In the genomic region with DNA sequence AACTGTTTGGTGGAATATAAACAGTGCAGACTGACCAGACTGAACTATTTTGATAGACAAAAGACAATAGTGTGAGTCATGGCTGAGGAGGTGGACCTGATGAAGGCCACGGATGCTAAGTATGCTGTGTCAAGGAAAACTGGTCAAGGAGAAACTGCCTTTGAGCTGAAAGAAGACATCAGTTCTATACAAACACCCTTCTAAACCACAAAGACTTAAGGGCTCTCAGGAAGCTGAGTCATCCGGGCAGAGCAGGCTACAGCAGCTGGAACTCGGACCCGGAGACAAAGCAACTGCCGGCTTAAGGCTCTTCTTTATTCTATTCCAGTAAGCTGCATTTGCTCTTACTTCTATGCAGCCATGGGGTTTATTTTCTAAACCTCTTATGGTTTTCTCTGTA, we compare ENCODE assay signal across 19 mouse cellular contexts.
DNase-seq lines count a peak whose midpoint lies in the region; ATAC-seq and TF ChIP-seq lines count a peak whose summit lies in the region.
"Had no signal": no experiment of that assay in that cellular context is flagged by ENCODE, and none has a peak within 500 bp of the region (broad histone marks: within the 10 kb centered on the region; RNA-seq: fewer than 3 reads in every experiment).

No protein-coding gene starts in this region.

- peak; percentile 51; the same call in 1 of the 2 replicates for ATAC-seq in forebrain, embryonic 13.5 days
- ATAC-seq in forebrain, embryonic 16.5 days, result no peak
- ATAC-seq: hindbrain, embryonic 16.5 days; intestine, postnatal 0 days had no signal

- no peak overlapping the region for H3K9ac ChIP-seq in forebrain, embryonic 13.5 days
- no peak overlapping the region for H3K9ac ChIP-seq in forebrain, embryonic 16.5 days (replicated peaks; ENCODE audit: low read depth, low read length)
- H3K9ac ChIP-seq in heart, adult 2 months (ENCODE audit: low read depth, low read length), result no peak overlapping the region
- H3K9ac ChIP-seq: neural tube, embryonic 12.5 days had no signal

- TF ChIP-seq CTCF in heart, adult 2 months (IDR thresholded peaks at IDR 0.05), result no peak

- no peaks in the 10 kb centered on the region for H3K9me3 ChIP-seq in forebrain, embryonic 13.5 days (replicated peaks)
- no peaks in the 10 kb centered on the region for H3K9me3 ChIP-seq in forebrain, embryonic 16.5 days (ENCODE audit: control insufficient read depth, low read length)
- H3K9me3 ChIP-seq: heart, embryonic 10.5 days; neural tube, embryonic 12.5 days had no signal

- no peaks in the 10 kb centered on the region for H3K27me3 ChIP-seq in forebrain, embryonic 13.5 days
- H3K27me3 ChIP-seq in forebrain, embryonic 16.5 days (replicated peaks; ENCODE audit: control insufficient read depth, insufficient read depth, low read length), result no peaks in the 10 kb centered on the region
- H3K27me3 ChIP-seq in heart, adult 2 months (ENCODE audit: control insufficient read depth, insufficient read depth, low read length), result no peaks in the 10 kb centered on the region
- H3K27me3 ChIP-seq: neural tube, embryonic 12.5 days had no signal

- no peak overlapping the region for H3K4me2 ChIP-seq in forebrain, embryonic 13.5 days
- H3K4me2 ChIP-seq in forebrain, embryonic 16.5 days (ENCODE audit: low read length), result no peak overlapping the region
- H3K4me2 ChIP-seq: neural tube, embryonic 12.5 days had no signal

- no peak for TF ChIP-seq EP300 in heart, adult 2 months (IDR thresholded peaks at IDR 0.05; ENCODE audit: insufficient read depth, low read depth, low read length)

- H3K36me3 ChIP-seq in forebrain, embryonic 13.5 days (ENCODE audit: poor library complexity, severe bottlenecking), result no peaks in the 10 kb centered on the region
- H3K36me3 ChIP-seq in forebrain, embryonic 16.5 days (ENCODE audit: control insufficient read depth, insufficient read depth), result no peaks in the 10 kb centered on the region
- H3K36me3 ChIP-seq in heart, adult 2 months (ENCODE audit: control insufficient read depth, insufficient read depth, low read length), result no peaks in the 10 kb centered on the region
- H3K36me3 ChIP-seq: neural tube, embryonic 12.5 days had no signal

- no peaks in the 10 kb centered on the region for H3K79me2 ChIP-seq in heart, adult 2 months (replicated peaks; ENCODE audit: control insufficient read depth, insufficient read depth, low read length)

- 45% methylated on average over 5 of the region's 5 CpGs for whole genome bisulfite sequencing in forebrain, embryonic 13.5 days
- 50% methylated on average over 5 of the region's 5 CpGs for WGBS in forebrain, embryonic 16.5 days
- WGBS in heart, adult 2 months, result 44% methylated on average over 5 of the region's 5 CpGs

- H3K27ac ChIP-seq in forebrain, embryonic 13.5 days, result no peak overlapping the region
- no peak overlapping the region for H3K27ac ChIP-seq in forebrain, embryonic 16.5 days (ENCODE audit: low read length)
- no peak overlapping the region for H3K27ac ChIP-seq in heart, adult 2 months
- H3K27ac ChIP-seq: heart, embryonic 10.5 days; kidney, postnatal 0 days; layer of hippocampus, adult 2 months; neural tube, embryonic 12.5 days had no signal

- peak; percentile 5 for DNase-seq in 3134 (ENCODE audit: extremely low read depth, insufficient read length, low spot score)
- DNase-seq in Muller cell, postnatal 12 days (ENCODE audit: inconsistent ontology term), result peak; percentile 52
- DNase-seq in lung, postnatal 10 days, result peak; percentile 9
- DNase-seq in heart, adult 2 months, result no peak
- DNase-seq in heart, postnatal 14 days, result no peak
- DNase-seq: cerebellum, postnatal 25 days; gastrocnemius, postnatal 36 days; heart, postnatal 10 days; left cerebral cortex, postnatal 4 days; spleen, adult 18-20 months; thymus, adult 18-20 months had no signal

- no peak for TF ChIP-seq POLR2A in heart, adult 2 months (IDR thresholded peaks at IDR 0.05; ENCODE audit: insufficient read depth, low read depth, low read length)

- H3K4me1 ChIP-seq in forebrain, embryonic 13.5 days, result no peaks in the 10 kb centered on the region
- H3K4me1 ChIP-seq in forebrain, embryonic 16.5 days (replicated peaks; ENCODE audit: control insufficient read depth, insufficient read depth, low read length), result no peaks in the 10 kb centered on the region
- H3K4me1 ChIP-seq in heart, adult 2 months (ENCODE audit: control insufficient read depth, insufficient read depth, low read length), result no peaks in the 10 kb centered on the region; the same call in 1 of the 2 replicates
- H3K4me1 ChIP-seq: heart, embryonic 10.5 days; neural tube, embryonic 12.5 days had no signal

- intact Hi-C loops in heart, adult 2 months (cut with DNase I), result no loop called here
- intact Hi-C loops in heart, postnatal 14 days (cut with DNase I), result no loop called here

- no peak overlapping the region for H3K4me3 ChIP-seq in forebrain, embryonic 13.5 days
- H3K4me3 ChIP-seq in forebrain, embryonic 16.5 days (replicated peaks; ENCODE audit: low read length), result no peak overlapping the region
- H3K4me3 ChIP-seq in heart, adult 2 months, result no peak overlapping the region
- H3K4me3 ChIP-seq: heart, embryonic 10.5 days; layer of hippocampus, adult 2 months; neural tube, embryonic 12.5 days had no signal

Comparison
In these comparisons a context has a peak if more than half of its experiments do, and no peak if none do; other contexts are left out.
1. DNase-seq: peak in 3134 (single experiment), Muller cell, postnatal 12 days (single experiment) and lung, postnatal 10 days (single experiment); none in heart, adult 2 months (0 of 2) and heart, postnatal 14 days (0 of 2).